ENCODE assay signal across 9 mouse cellular contexts in the genomic region with DNA sequence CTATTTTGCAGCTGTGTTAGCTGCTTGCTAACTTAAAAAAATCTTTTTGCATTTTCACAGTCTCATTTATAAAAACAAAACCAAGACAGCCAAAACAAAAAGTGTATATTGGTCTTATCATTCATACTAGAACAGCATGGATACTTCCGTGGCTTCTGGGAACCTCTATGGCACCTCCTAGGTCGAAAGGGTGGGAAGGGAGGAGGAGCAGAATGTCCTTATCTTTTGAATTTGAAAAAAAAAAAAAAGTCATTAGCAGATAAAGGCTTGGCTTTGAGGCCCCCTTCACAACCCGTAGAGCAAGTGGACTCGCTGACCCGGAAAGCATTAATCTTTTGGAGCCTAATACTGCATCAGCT.
DNase-seq lines count a peak whose midpoint lies in the region; ATAC-seq and TF ChIP-seq lines count a peak whose summit lies in the region.
"Had no signal": no experiment of that assay in that cellular context is flagged by ENCODE, and none has a peak within 500 bp of the region (broad histone marks: within the 10 kb centered on the region; RNA-seq: fewer than 3 reads in every experiment).

No protein-coding gene starts in this region.

- H3K4me3 ChIP-seq in lung, embryonic 15.5 days: no peak overlapping the region
- H3K4me3 ChIP-seq in forebrain, embryonic 14.5 days (ENCODE audit: low read depth, low read length): peak overlapping the region; percentile 49
- peak overlapping the region; percentile 35 for H3K4me3 ChIP-seq in limb, embryonic 12.5 days (replicated peaks)
- H3K4me3 ChIP-seq in small intestine, adult 2 months (ENCODE audit: low read depth, low read length): 0 out of 2 replicates have a peak overlapping the region, but pooled peaks have one; percentile 44

- no peaks in the 10 kb centered on the region for H3K9me3 ChIP-seq in lung, embryonic 15.5 days
- no peaks in the 10 kb centered on the region for H3K9me3 ChIP-seq in forebrain, embryonic 14.5 days (replicated peaks; ENCODE audit: control insufficient read depth, low read length)
- H3K9me3 ChIP-seq in limb, embryonic 12.5 days: no peaks in the 10 kb centered on the region

- no peak for TF ChIP-seq POLR2A in small intestine, adult 2 months (IDR thresholded peaks at IDR 0.05; ENCODE audit: low read depth, low read length)

- H3K9ac ChIP-seq in lung, embryonic 15.5 days: no peak overlapping the region
- H3K9ac ChIP-seq in forebrain, embryonic 14.5 days (ENCODE audit: low read length): peak overlapping the region; percentile 60; the same call in 1 of the 2 replicates
- H3K9ac ChIP-seq in limb, embryonic 12.5 days (replicated peaks): no peak overlapping the region

- 0% methylated on average over 5 of the region's 5 CpGs for WGBS in lung, embryonic 15.5 days
- 0% methylated on average over 5 of the region's 5 CpGs for WGBS in forebrain, embryonic 14.5 days
- 2% methylated on average over 5 of the region's 5 CpGs for WGBS in limb, embryonic 12.5 days
- 1% methylated on average over 5 of the region's 5 CpGs for WGBS in small intestine, adult 2 months

- H3K36me3 ChIP-seq in lung, embryonic 15.5 days: no peaks in the 10 kb centered on the region
- no peaks in the 10 kb centered on the region for H3K36me3 ChIP-seq in forebrain, embryonic 14.5 days (ENCODE audit: control insufficient read depth, insufficient read depth, low read length)
- no peaks in the 10 kb centered on the region for H3K36me3 ChIP-seq in limb, embryonic 12.5 days
- H3K36me3 ChIP-seq in small intestine, adult 2 months (ENCODE audit: control insufficient read depth, insufficient read depth, low read length): no peaks in the 10 kb centered on the region

- DNase-seq in lung, postnatal 25 days (ENCODE audit: low spot score): no peak
- DNase-seq in forebrain, embryonic 14.5 days (ENCODE audit: low spot score): no peak
- DNase-seq in natural killer cell, adult 2 months (ENCODE audit: low spot score in 2 of 2): no peak
- no peak for DNase-seq in adrenal gland, postnatal 10 days
- DNase-seq in gastrocnemius, postnatal 25 days: no peak

- H3K27ac ChIP-seq in lung, embryonic 15.5 days: no peak overlapping the region
- peak overlapping the region; percentile 49; the same call in 1 of the 2 replicates for H3K27ac ChIP-seq in forebrain, embryonic 14.5 days (ENCODE audit: low read depth, low read length)
- H3K27ac ChIP-seq in limb, embryonic 12.5 days: no peak overlapping the region
- no peak overlapping the region for H3K27ac ChIP-seq in small intestine, adult 2 months (ENCODE audit: insufficient read depth, low read depth, low read length)

- peak overlapping the region; percentile 59 for H3K4me2 ChIP-seq in lung, embryonic 15.5 days
- H3K4me2 ChIP-seq in forebrain, embryonic 14.5 days (ENCODE audit: low read length): peak overlapping the region; percentile 77
- H3K4me2 ChIP-seq in limb, embryonic 12.5 days: peak overlapping the region; percentile 72

- ATAC-seq in lung, embryonic 15.5 days (ENCODE audit: borderline replicate concordance, extremely low read depth, low FRiP score, low TSS enrichment): no peak
- no peak for ATAC-seq in forebrain, embryonic 14.5 days
- ATAC-seq in limb, embryonic 12.5 days (ENCODE audit: insufficient number of reproducible peaks, insufficient read depth, low FRiP score, low TSS enrichment, low read depth): no peak
- ATAC-seq: inflammation-experienced regulatory T-cells, adult 6 months had no signal

- TF ChIP-seq CTCF in small intestine, adult 2 months (IDR thresholded peaks at IDR 0.05; ENCODE audit: extremely low read depth, insufficient read length, insufficient replicate concordance, low read depth, low read length): no peak

- no peaks in the 10 kb centered on the region; the same call in 1 of the 2 replicates for H3K27me3 ChIP-seq in lung, embryonic 15.5 days
- H3K27me3 ChIP-seq in forebrain, embryonic 14.5 days (replicated peaks; ENCODE audit: control insufficient read depth, insufficient read depth, low read length): no peaks in the 10 kb centered on the region
- H3K27me3 ChIP-seq in limb, embryonic 12.5 days: peaks cover 25% of the 10 kb centered on the region
- H3K27me3 ChIP-seq in small intestine, adult 2 months (ENCODE audit: control insufficient read depth, insufficient read depth, low read length): no peaks in the 10 kb centered on the region

- H3K4me1 ChIP-seq in lung, embryonic 15.5 days: peaks cover 5% of the 10 kb centered on the region; the same call in 1 of the 2 replicates
- H3K4me1 ChIP-seq in forebrain, embryonic 14.5 days (ENCODE audit: control insufficient read depth, insufficient read depth, low read length): no peaks in the 10 kb centered on the region
- peaks cover 13% of the 10 kb centered on the region; the same call in 1 of the 2 replicates for H3K4me1 ChIP-seq in limb, embryonic 12.5 days (replicated peaks)
- peaks cover 4% of the 10 kb centered on the region for H3K4me1 ChIP-seq in small intestine, adult 2 months (ENCODE audit: control insufficient read depth, insufficient read depth, insufficient read length, low read length)
